Mouse (Mus musculus) hindbrain, embryonic 14.5 days (tissue): ENCODE measurements around the gene Gm9821. TPM values are rescaled to one million over a fixed set of nuclear protein-coding genes. Genes with fewer than 3 reads are reported as not detected.

Experiments used
- ATAC-seq: fragments of 200-750 bp; cut with Nextera tagmentation; 2 replicates; pipeline ENCODE4 v1.8.0; 2017; ENCODE audit warnings: moderate number of reproducible peaks, mild to moderate bottlenecking, moderate TSS enrichment, moderate library complexity; ENCODE audit not compliant: low FRiP score
- DNase-seq: peaks from one replicate; pipeline ENCODE4 v3.0.0-alpha.2; 2015; ENCODE audit warnings: low spot score
- H3K27ac ChIP-seq: fragments of 300-500 bp; sonication (generic); 2 replicates; pipeline ENCODE4 v1.5.1; 2014; ENCODE audit warnings: mild to moderate bottlenecking, moderate library complexity
- H3K27me3 ChIP-seq: fragments of 300-500 bp; sonication (generic); 2 replicates; pipeline ENCODE4 v1.6.1; 2014; ENCODE audit warnings: mild to moderate bottlenecking, low read length, mixed read lengths; ENCODE audit not compliant: control insufficient read depth, insufficient read depth
- H3K36me3 ChIP-seq: fragments of 300-500 bp; sonication (generic); replicated peaks from 2 replicates; pipeline ENCODE4 v1.6.1; 2014; ENCODE audit not compliant: control insufficient read depth, insufficient read depth
- H3K4me1 ChIP-seq: fragments of 300-500 bp; sonication (generic); replicated peaks from 2 replicates; pipeline ENCODE4 v1.6.1; 2014; ENCODE audit warnings: antibody characterized with exemption, low read length, mixed read lengths; ENCODE audit not compliant: control insufficient read depth, insufficient read depth
- H3K4me2 ChIP-seq: fragments of 300-500 bp; sonication (generic); replicated peaks from 2 replicates; pipeline ENCODE4 v1.6.1; 2014; ENCODE audit warnings: mild to moderate bottlenecking, moderate library complexity
- H3K4me3 ChIP-seq: fragments of 300-500 bp; sonication (generic); replicated peaks from 2 replicates; pipeline ENCODE4 v1.5.1; 2014; ENCODE audit warnings: mild to moderate bottlenecking, low read length
- H3K9ac ChIP-seq: fragments of 300-500 bp; sonication (generic); 2 replicates; pipeline ENCODE4 v1.6.1; 2014
- H3K9me3 ChIP-seq: fragments of 300-500 bp; sonication (generic); 2 replicates; pipeline ENCODE4 v1.6.1; 2016; ENCODE audit warnings: low read length; ENCODE audit not compliant: control insufficient read depth
- WGBS: fragments of 180-500 bp; shearing (Covaris S2); extraction: QIAGEN DNeasy Blood & Tissue Kit; methylation state at CpG from one replicate; pipeline ENCODE4 v1.1.7; 2014; 5-methylcytosine and 5-hydroxymethylcytosine counted together
- polyA plus RNA-seq: library from polyadenylated mRNA; unstranded; fragments of >200 nt; fragmentation: Nextera tagmentation; extraction: Ambion mirVana; gene quantifications from 2 replicates; pipeline ENCODE4 v1.2.1, GENCODE M21; 2014

Gene Gm9821
- polyA plus RNA-seq, 1 experiment from 2014 or later: 0.39 TPM

DNA sequence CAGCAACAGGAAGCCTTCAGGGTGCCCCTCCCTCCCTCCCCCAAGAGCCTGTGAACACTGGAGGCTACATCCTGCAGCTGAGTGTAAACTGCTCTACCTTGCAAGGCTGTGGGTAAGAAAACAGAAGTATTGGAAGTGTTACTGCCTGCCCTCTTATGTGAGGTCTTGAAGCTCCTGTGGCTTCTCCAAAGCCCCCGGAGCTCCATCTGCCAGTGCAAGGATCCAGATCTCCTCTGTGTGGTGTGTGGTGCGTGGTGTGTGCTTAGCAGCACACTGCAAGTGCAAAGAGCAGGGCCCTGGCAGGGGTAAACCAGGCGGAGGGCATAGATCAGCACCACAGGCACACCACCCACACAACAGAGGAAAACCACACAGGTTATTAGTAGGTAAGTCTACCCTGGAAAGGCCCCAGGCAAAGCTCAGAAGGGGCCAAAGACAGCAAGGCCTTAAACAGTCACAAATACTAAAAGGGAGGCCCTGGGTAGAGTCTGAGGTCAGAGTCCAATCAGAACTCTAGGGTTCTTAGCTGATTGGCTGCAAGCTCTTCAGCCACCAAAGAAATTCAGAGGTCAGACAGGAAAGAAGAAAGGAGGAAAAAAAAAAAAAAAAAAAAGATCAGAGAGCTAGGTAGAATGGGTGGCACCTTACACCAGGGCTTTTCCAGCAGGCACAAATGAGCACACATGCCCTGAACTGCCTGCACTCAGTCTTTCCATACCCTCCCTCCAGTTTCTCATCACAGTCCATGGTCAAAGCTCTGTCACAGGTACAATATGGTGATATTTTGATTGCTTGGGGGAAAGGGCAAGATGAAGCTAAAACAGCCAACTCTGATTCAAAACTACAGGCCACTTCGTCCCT is 16.6 kb downstream of the Gm9821 start:
- Histone ChIP-seq H3K27me3 (no peaks in the 10 kb centered on the region), H3K4me3 (peak overlapping the region; percentile 90), H3K4me1 (peaks cover 23% of the 10 kb centered on the region), H3K9ac (peak overlapping the region; percentile 93), H3K9me3 (no peaks in the 10 kb centered on the region), H3K4me2 (peak overlapping the region; percentile 88), H3K27ac (no peak overlapping the region), H3K36me3 (no peaks in the 10 kb centered on the region)
- no peak for ATAC-seq
- no peak for DNase-seq
- WGBS: 61% methylated on average over 4 of the region's 4 CpGs

GRCm38 (mm10) chr2:91962864-91963401 is 17.4 kb downstream of the Gm9821 start:
- peaks cover 15% of the 10 kb centered on the region for H3K4me1 ChIP-seq

GRCm38 (mm10) chr2:91963443-91963932 is 18.0 kb downstream of the Gm9821 start:
- WGBS: under 1% methylated on average over 37 of the region's 57 CpGs
- peaks cover 14% of the 10 kb centered on the region for H3K4me1 ChIP-seq
- peak; percentile 94 for DNase-seq
- no peaks in the 10 kb centered on the region for H3K9me3 ChIP-seq
- H3K27me3 ChIP-seq: no peaks in the 10 kb centered on the region
- H3K27ac ChIP-seq: peak overlapping the region; percentile 77
- peak overlapping the region; percentile 93 for H3K9ac ChIP-seq
- peak overlapping the region; percentile 90 for H3K4me3 ChIP-seq
- no peaks in the 10 kb centered on the region for H3K36me3 ChIP-seq
- peak overlapping the region; percentile 88 for H3K4me2 ChIP-seq
- ATAC-seq: peak; percentile 90

More at GRCm38 (mm10) chr2:91962864-91963401, 17.4 kb downstream of the Gm9821 start:
- H3K9ac ChIP-seq: peak overlapping the region; percentile 93
- DNase-seq (no peak), ATAC-seq (peak; percentile 50; the same call in 1 of the 2 replicates)
- no peaks in the 10 kb centered on the region for H3K27me3 ChIP-seq
- H3K27ac ChIP-seq: peak overlapping the region; percentile 77
- peak overlapping the region; percentile 90 for H3K4me3 ChIP-seq
- no peaks in the 10 kb centered on the region for H3K36me3 ChIP-seq
- H3K4me2 ChIP-seq: peak overlapping the region; percentile 88
- WGBS: under 1% methylated on average over 37 of the region's 39 CpGs
- H3K9me3 ChIP-seq: no peaks in the 10 kb centered on the region

DNA sequence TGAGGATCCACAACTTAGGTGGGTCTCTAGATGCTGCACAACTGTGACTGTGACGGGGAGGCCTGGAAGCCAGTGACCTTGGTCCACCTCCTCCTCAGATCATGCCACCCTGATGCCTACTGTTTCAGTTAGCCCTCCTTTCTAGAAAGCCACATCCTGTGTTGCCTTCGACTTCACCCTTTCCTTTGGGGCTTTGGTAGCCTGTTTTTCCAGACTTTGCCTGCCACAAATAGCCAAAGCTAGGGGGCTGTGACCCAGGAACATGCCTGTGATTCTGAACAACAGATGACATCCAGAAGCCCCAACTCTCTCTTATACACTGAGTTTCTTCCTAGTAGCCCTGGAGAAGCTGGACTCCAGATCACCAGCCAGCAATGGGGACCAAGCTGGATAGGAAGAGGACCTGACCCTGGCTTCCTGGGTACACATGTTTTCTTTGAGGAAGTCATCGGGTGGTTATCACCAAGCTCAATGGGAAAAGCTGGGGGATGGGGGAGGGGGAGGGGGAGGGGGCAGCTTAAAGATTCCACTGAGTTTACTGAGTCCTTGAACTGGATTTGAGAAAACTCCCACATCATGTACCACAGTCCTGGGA is 19.2 kb downstream of the Gm9821 start:
- Histone ChIP-seq H3K36me3 (no peaks in the 10 kb centered on the region), H3K9me3 (no peaks in the 10 kb centered on the region), H3K27me3 (no peaks in the 10 kb centered on the region), H3K4me2 (no peak overlapping the region; the same call in 1 of the 2 replicates), H3K4me3 (no peak overlapping the region), H3K27ac (no peak overlapping the region), H3K9ac (no peak overlapping the region), H3K4me1 (peaks cover 14% of the 10 kb centered on the region)
- DNase-seq (no peak), ATAC-seq (no peak)
- WGBS: 80% methylated on average over 3 of the region's 3 CpGs

DNA sequence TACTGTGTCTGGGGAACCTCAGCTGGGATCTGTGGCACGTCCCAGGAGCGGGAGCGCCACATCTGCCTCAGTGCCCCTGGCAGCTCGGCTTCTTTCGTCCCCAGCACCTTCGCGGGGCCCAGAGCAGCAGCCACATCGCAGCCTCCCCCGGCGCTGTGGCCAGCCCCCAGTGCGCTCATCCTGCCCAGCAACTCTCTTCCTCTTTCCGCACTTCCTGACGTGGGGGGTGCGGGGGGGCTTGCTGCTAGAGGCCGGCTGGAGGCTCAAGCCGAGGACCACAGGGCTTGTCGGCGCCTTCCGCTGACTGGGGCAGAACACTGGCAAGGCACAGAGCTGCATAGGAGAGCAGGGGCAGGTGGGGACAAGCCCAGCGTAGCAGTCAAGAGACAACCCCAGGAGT is 19.9 kb downstream of the Gm9821 start:
- H3K36me3 ChIP-seq: no peaks in the 10 kb centered on the region
- ATAC-seq (no peak), DNase-seq (no peak)
- no peaks in the 10 kb centered on the region for H3K27me3 ChIP-seq
- H3K9me3 ChIP-seq: no peaks in the 10 kb centered on the region
- whole genome bisulfite sequencing: 21% methylated on average over 20 of the region's 20 CpGs
- H3K9ac ChIP-seq: no peak overlapping the region
- H3K4me1 ChIP-seq: peaks cover 14% of the 10 kb centered on the region
- H3K27ac ChIP-seq: no peak overlapping the region
- no peak overlapping the region; the same call in 1 of the 2 replicates for H3K4me2 ChIP-seq
- 0 out of 2 replicates have a peak overlapping the region, but pooled peaks have one; percentile 12 for H3K4me3 ChIP-seq

DNA sequence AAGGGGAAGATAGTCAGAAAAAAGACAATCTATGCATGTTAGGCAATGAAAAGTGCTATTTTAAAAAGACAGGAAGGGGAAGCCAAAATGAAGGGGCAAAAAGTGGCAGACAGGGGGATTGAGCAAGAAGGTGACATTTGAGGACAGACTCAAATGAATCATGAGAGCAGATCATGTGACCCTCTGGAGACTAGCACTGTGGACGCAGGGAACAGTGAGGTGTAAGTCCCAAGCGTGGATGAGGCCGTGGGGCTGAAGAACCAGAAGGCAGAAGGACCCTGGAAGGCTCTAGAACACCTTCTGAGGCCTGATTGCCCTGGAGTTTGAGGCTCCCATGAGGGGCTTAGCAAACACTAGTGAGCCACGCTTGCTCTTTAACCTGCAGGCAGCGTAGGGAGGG is 20.9 kb downstream of the Gm9821 start:
- Histone ChIP-seq H3K27me3 (no peaks in the 10 kb centered on the region), H3K4me1 (peaks cover 18% of the 10 kb centered on the region), H3K36me3 (no peaks in the 10 kb centered on the region), H3K4me2 (no peak overlapping the region), H3K4me3 (no peak overlapping the region), H3K27ac (no peak overlapping the region), H3K9me3 (no peaks in the 10 kb centered on the region), H3K9ac (no peak overlapping the region)
- no peak for ATAC-seq
- WGBS: 89% methylated on average over 5 of the region's 5 CpGs
- DNase-seq: no peak

- H3K4me3 ChIP-seq: no peak overlapping the region
- no peak overlapping the region for H3K9ac ChIP-seq
- WGBS: 64% methylated on average over 11 of the region's 11 CpGs
- no peak for DNase-seq
- no peak overlapping the region for H3K27ac ChIP-seq
- no peak overlapping the region for H3K4me2 ChIP-seq
- H3K27me3 ChIP-seq: no peaks in the 10 kb centered on the region
- H3K36me3 ChIP-seq: no peaks in the 10 kb centered on the region
- ATAC-seq: no peak
- peaks cover 13% of the 10 kb centered on the region for H3K4me1 ChIP-seq
- no peaks in the 10 kb centered on the region for H3K9me3 ChIP-seq
These were observed 22.5 kb downstream of the Gm9821 start for GRCm38 (mm10) chr2:91967962-91968361.

- WGBS: 13% methylated on average over 21 of the region's 21 CpGs
- peak; percentile 26; the same call in 1 of the 2 replicates for ATAC-seq
These were observed 26.0 kb downstream of the Gm9821 start for GRCm38 (mm10) chr2:91971231-91972097.

More at GRCm38 (mm10) chr2:91971231-91972097, 26.0 kb downstream of the Gm9821 start:
- no peaks in the 10 kb centered on the region for H3K36me3 ChIP-seq
- peak overlapping the region; percentile 67 for H3K27ac ChIP-seq
- H3K4me2 ChIP-seq: peak overlapping the region; percentile 27
- H3K9ac ChIP-seq: 0 out of 2 replicates have a peak overlapping the region, but pooled peaks have one; percentile 26
- H3K9me3 ChIP-seq: no peaks in the 10 kb centered on the region
- no peak overlapping the region for H3K4me3 ChIP-seq
- H3K4me1 ChIP-seq: peaks cover 23% of the 10 kb centered on the region
- H3K27me3 ChIP-seq: peaks cover 22% of the 10 kb centered on the region
- DNase-seq: no peak
